Mouse (Mus musculus) midbrain, embryonic 14.5 days (tissue): ENCODE data around the gene Olfr958. TPM values are rescaled to one million over a fixed set of nuclear protein-coding genes. Genes with fewer than 3 reads are reported as not detected.

ENCODE experiments used
- ATAC-seq: fragments of 200-750 bp; cut with Nextera tagmentation; 2 replicates; pipeline ENCODE4 v1.8.0; 2017; ENCODE audit warnings: moderate number of reproducible peaks, moderate library complexity; ENCODE audit not compliant: low FRiP score, low TSS enrichment
- DNase-seq: peaks from one replicate; pipeline ENCODE4 v3.0.0-alpha.2; 2015
- H3K27ac ChIP-seq: fragments of 300-500 bp; sonication (generic); replicated peaks from 2 replicates; pipeline ENCODE4 v1.5.1; 2014; ENCODE audit warnings: mild to moderate bottlenecking, low read depth, low read length, moderate library complexity
- H3K27me3 ChIP-seq: fragments of 300-500 bp; sonication (generic); 2 replicates; pipeline ENCODE4 v1.6.1; 2014; ENCODE audit warnings: low read length, control low read depth, mixed read lengths; ENCODE audit not compliant: control insufficient read depth, insufficient read depth
- H3K36me3 ChIP-seq: fragments of 300-500 bp; sonication (generic); 2 replicates; pipeline ENCODE4 v1.6.1; 2014; ENCODE audit warnings: low read length, control low read depth; ENCODE audit not compliant: control insufficient read depth, insufficient read depth
- H3K4me1 ChIP-seq: fragments of 300-500 bp; sonication (generic); 2 replicates; pipeline ENCODE4 v1.6.1; 2014; ENCODE audit warnings: mild to moderate bottlenecking, antibody characterized with exemption, low read length, control low read depth; ENCODE audit not compliant: control insufficient read depth, insufficient read depth
- H3K4me2 ChIP-seq: fragments of 300-500 bp; sonication (generic); 2 replicates; pipeline ENCODE4 v1.6.1; 2014; ENCODE audit warnings: mild to moderate bottlenecking, low read length, moderate library complexity
- H3K4me3 ChIP-seq: fragments of 300-500 bp; sonication (generic); replicated peaks from 2 replicates; pipeline ENCODE4 v1.5.1; 2014; ENCODE audit warnings: low read depth, low read length
- H3K9ac ChIP-seq: fragments of 300-500 bp; sonication (generic); replicated peaks from 2 replicates; pipeline ENCODE4 v1.6.1; 2014; ENCODE audit warnings: mild to moderate bottlenecking, low read length, moderate library complexity
- H3K9me3 ChIP-seq: fragments of 300-500 bp; sonication (generic); 2 replicates; pipeline ENCODE4 v1.6.1; 2016; ENCODE audit warnings: low read length, control low read depth, mixed read lengths; ENCODE audit not compliant: control insufficient read depth
- WGBS: fragments of 180-500 bp; shearing (Covaris S2); extraction: QIAGEN DNeasy Blood & Tissue Kit; methylation state at CpG from one replicate; pipeline ENCODE4 v1.1.7; 2014; 5-methylcytosine and 5-hydroxymethylcytosine counted together
- polyA plus RNA-seq: library from polyadenylated mRNA; unstranded; fragments of >200 nt; fragmentation: Nextera tagmentation; extraction: Ambion mirVana; gene quantifications from 2 replicates; pipeline ENCODE4 v1.2.1, GENCODE M21; 2014

Gene Olfr958
- polyA plus RNA-seq, 1 experiment from 2014 or later: not detected

DNA sequence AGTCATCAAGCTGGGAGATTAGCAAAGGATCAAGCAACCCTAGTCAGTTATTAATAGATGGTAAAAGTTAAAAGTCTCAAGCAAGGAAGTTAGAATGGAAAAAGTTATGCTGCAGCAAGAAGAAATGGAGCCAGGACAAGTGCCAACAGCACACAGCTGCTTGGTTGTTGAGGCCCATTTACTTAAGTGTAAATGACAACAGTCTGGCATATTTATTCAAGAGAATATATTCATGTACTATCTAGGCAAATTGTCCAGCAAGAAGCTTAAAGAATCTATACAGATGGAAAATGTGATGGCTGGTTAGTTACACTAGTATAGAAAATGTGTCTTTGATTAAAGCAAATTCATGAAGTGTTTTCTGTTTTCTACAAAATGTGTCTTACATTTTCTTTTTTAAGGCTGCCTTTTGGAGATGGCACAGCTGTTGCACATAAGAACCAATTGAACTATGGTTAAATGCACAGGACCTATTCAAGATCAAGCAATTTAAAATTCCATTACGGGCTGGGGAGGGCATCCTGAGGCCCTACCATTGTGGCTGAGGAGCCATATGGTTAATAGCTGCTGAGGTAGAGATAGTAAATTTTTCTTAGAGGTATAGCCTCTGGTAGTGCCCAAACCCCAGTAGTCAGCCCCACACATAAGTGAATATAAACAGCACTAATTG, 30.1 kb downstream of the Olfr958 start:
- H3K9ac ChIP-seq: no peak overlapping the region
- no peaks in the 10 kb centered on the region for H3K9me3 ChIP-seq
- H3K27ac ChIP-seq: no peak overlapping the region
- 76% methylated on average over 1 of the region's 1 CpGs for WGBS
- no peak overlapping the region for H3K4me3 ChIP-seq
- H3K27me3 ChIP-seq: no peaks in the 10 kb centered on the region
- no peaks in the 10 kb centered on the region for H3K36me3 ChIP-seq
- no peaks in the 10 kb centered on the region for H3K4me1 ChIP-seq
- no peak overlapping the region for H3K4me2 ChIP-seq
- ATAC-seq (no peak), DNase-seq (no peak)

DNA sequence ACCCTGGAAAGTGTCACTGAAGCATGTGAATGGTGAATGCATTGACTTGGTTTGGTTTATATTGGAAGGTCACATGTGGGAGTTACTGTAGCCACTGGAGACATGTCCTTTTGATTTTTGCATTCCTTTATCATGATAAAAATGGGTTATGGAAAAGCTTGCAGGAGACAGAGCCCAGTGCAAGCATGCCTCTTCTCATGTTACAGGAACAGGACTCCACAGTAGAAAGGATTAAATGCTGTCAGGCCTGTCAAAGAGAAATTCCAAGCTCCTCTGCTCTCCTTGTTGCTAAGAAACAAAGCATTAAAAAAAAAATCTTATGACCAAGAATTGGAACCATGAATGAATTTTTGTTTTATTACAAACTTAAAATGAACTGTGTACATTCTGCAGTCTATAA, 35.3 kb downstream of the Olfr958 start:
- ATAC-seq: no peak
- Histone ChIP-seq H3K4me3 (no peak overlapping the region), H3K27me3 (no peaks in the 10 kb centered on the region), H3K4me2 (no peak overlapping the region), H3K9ac (no peak overlapping the region), H3K4me1 (no peaks in the 10 kb centered on the region), H3K9me3 (no peaks in the 10 kb centered on the region), H3K36me3 (no peaks in the 10 kb centered on the region), H3K27ac (no peak overlapping the region)
- no peak for DNase-seq

DNA sequence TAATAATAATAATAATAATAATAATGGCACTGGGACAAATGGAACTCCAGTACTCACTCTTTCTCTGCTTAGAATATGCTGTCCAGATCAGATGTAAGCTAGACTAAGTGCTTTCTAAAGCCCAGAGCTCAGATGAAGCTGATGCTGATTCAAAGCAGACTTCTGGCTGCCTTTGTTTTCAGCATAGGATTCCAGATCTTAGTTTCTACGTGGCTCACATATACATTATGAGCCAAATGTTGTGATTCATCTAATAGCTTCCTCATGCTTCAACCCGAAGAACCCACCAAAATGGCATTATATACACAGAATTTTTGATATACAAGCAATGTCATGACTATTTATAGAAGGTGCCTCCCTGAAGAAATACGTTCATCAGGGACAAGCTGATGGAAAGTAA, 38.3 kb downstream of the Olfr958 start, which contains the start of gene Olfr957:
Gene Olfr957 (minus strand): TSS at position 279 of the 400 bp plus-strand sequence.
- Histone ChIP-seq H3K27ac (no peak within 1 kb of the TSS), H3K4me2 (no peak within 1 kb of the TSS), H3K4me1 (no peaks in the 10 kb centered on the region), H3K9ac (no peak within 1 kb of the TSS), H3K36me3 (no peaks in the 10 kb centered on the region), H3K9me3 (no peaks in the 10 kb centered on the region), H3K4me3 (no peak within 1 kb of the TSS), H3K27me3 (no peaks in the 10 kb centered on the region)
- no peak for ATAC-seq
- 86% methylated on average over 3 of the region's 3 CpGs for WGBS
- no peak for DNase-seq

DNA sequence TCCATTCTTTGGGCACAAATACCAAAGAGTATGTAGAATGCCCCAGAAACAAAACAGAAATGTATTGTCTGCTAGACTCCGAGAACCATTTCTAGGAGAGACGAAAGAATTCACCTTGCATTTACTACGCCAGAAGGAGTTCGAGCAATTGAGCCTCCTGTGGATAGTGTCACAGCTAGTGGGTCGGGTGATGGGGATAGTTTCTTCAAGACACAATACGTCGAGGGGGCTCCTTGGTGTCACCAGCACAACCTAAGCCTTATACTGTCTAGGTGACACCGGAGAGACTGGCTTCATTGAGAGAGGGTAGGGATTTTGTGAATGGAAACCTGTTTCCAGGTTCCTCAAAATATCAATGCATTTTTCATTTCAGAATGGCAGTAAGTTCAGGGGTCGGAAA, 44.4 kb downstream of the Olfr958 start:
- 77% methylated on average over 9 of the region's 9 CpGs for WGBS
- ATAC-seq (no peak), DNase-seq (no peak)
- Histone ChIP-seq H3K36me3 (no peaks in the 10 kb centered on the region), H3K27ac (no peak overlapping the region), H3K27me3 (no peaks in the 10 kb centered on the region), H3K9me3 (no peaks in the 10 kb centered on the region), H3K4me1 (no peaks in the 10 kb centered on the region), H3K4me2 (no peak overlapping the region), H3K4me3 (no peak overlapping the region), H3K9ac (0 out of 2 replicates have a peak overlapping the region, but pooled peaks have one; percentile 9)

DNA sequence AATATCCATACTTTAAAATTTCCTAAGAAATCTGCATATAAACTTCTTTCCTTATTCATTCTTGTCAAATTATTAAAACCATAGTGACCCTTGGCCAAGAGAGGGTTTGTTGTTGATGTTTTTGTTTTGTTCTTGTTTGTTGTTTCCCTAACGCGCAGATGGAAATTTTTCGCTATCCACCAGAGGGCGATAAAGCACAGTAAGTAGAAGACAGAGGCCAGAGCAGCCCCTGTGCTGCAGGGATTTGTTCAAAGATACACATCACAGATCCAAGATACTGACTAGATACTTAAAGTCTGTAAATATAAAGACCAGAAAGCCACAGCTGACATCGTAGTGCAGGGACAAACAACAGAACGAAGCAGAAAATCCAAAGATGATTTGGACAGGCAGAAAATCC, 44.9 kb downstream of the Olfr958 start:
- Histone ChIP-seq H3K4me3 (no peak overlapping the region), H3K27me3 (no peaks in the 10 kb centered on the region), H3K27ac (no peak overlapping the region), H3K4me1 (no peaks in the 10 kb centered on the region), H3K4me2 (no peak overlapping the region), H3K9ac (0 out of 2 replicates have a peak overlapping the region, but pooled peaks have one; percentile 9), H3K36me3 (no peaks in the 10 kb centered on the region), H3K9me3 (no peaks in the 10 kb centered on the region)
- peak; percentile 71 for ATAC-seq
- peak; percentile 92 for DNase-seq
- WGBS: 12% methylated on average over 6 of the region's 6 CpGs

Other genes with a start within 250 kb of the Olfr958 start
- gene Olfr948, start 228.0 kb downstream of the Olfr958 start, polyA plus RNA-seq: not detected in 2 replicates
- not detected in 2 replicates for gene Olfr951, start 166.6 kb downstream of the Olfr958 start, polyA plus RNA-seq
- not detected in 2 replicates for gene Olfr952, start 126.9 kb downstream of the Olfr958 start, polyA plus RNA-seq
- gene Olfr954, start 97.4 kb downstream of the Olfr958 start, polyA plus RNA-seq: not detected in 2 replicates
- gene Olfr955, start 82.1 kb downstream of the Olfr958 start, polyA plus RNA-seq: not detected in 2 replicates
- not detected in 2 replicates for gene Olfr44, start 60.1 kb downstream of the Olfr958 start, polyA plus RNA-seq
- not detected in 2 replicates for gene Olfr957, start 38.2 kb downstream of the Olfr958 start, polyA plus RNA-seq
- not detected in 2 replicates for gene Olfr959, start 21.5 kb upstream of the Olfr958 start, polyA plus RNA-seq
- gene AW551984, start 50.3 kb upstream of the Olfr958 start, polyA plus RNA-seq: 127 and 131 TPM in 2 replicates
- gene Olfr148, start 56.6 kb upstream of the Olfr958 start, polyA plus RNA-seq: not detected in 2 replicates
- gene Olfr960, start 67.3 kb upstream of the Olfr958 start, polyA plus RNA-seq: not detected in 2 replicates
- gene Olfr961, start 91.0 kb upstream of the Olfr958 start, polyA plus RNA-seq: not detected in 2 replicates
- gene Olfr963, start 113.2 kb upstream of the Olfr958 start, polyA plus RNA-seq: not detected in 2 replicates
- 0.12 TPM in 1 of 2 replicates, not detected in the other for gene Olfr149, start 153.1 kb upstream of the Olfr958 start, polyA plus RNA-seq
- not detected in 2 replicates for gene Olfr965, start 157.3 kb upstream of the Olfr958 start, polyA plus RNA-seq
- gene Olfr150, start 176.9 kb upstream of the Olfr958 start, polyA plus RNA-seq: not detected in 2 replicates
- gene Olfr967, start 192.2 kb upstream of the Olfr958 start, polyA plus RNA-seq: not detected in 2 replicates
- not detected in 2 replicates for gene Olfr968, start 229.2 kb upstream of the Olfr958 start, polyA plus RNA-seq
- gene Olfr969, start 236.9 kb upstream of the Olfr958 start, polyA plus RNA-seq: not detected in 2 replicates